Mouse (Mus musculus): ENCODE results near the gene 1700029I15Rik. TPM values are rescaled to one million over a fixed set of nuclear protein-coding genes. Genes with fewer than 3 reads are reported as not detected.

The 1700029I15Rik gene
- polyA plus RNA-seq, 1 experiment, result 2.0 TPM

GRCm38 (mm10) chr2:92432299-92433295 is 50.3 kb downstream of the 1700029I15Rik start:
- Histone ChIP-seq H3K4me1 (ENCODE audit: control insufficient read depth, insufficient read depth, insufficient read length) (no peaks in the 10 kb centered on the region; the same call in 1 of the 2 replicates), H3K27ac (ENCODE audit: insufficient read depth, low read length) (no peak overlapping the region), H3K36me3 (ENCODE audit: control insufficient read depth, insufficient read depth, low read length) (no peaks in the 10 kb centered on the region), H3K4me3 (ENCODE audit: extremely low read depth, insufficient read depth, insufficient read length) (no peak overlapping the region), H3K27me3 (ENCODE audit: control insufficient read depth, insufficient read depth, low read length) (no peaks in the 10 kb centered on the region)
- TF ChIP-seq CTCF (IDR thresholded peaks at IDR 0.05; ENCODE audit: extremely low read depth, insufficient read depth, insufficient read length, insufficient replicate concordance), result no peak
- TF ChIP-seq POLR2A (IDR thresholded peaks at IDR 0.05; ENCODE audit: low read depth, low read length), result no peak
- WGBS, result 70% methylated on average over 17 of the region's 17 CpGs
- no peak for DNase-seq (ENCODE audit: low read depth in 1 of 2, low spot score in 2 of 2)

GRCm38 (mm10) chr2:92433578-92434374 is 51.4 kb downstream of the 1700029I15Rik start, which contains the start of gene Cry2:
Cry2 (minus strand) TSS chr2:92434043.
- peak; percentile 95 to 97 for DNase-seq (ENCODE audit: low read depth in 1 of 2, low spot score in 2 of 2)
- Histone ChIP-seq H3K27ac (ENCODE audit: insufficient read depth, low read length) (peak within 1 kb of the TSS; percentile 46; the same call in 1 of the 2 replicates), H3K4me3 (ENCODE audit: extremely low read depth, insufficient read depth, insufficient read length) (peak within 1 kb of the TSS; percentile 89), H3K4me1 (ENCODE audit: control insufficient read depth, insufficient read depth, insufficient read length) (no peaks in the 10 kb centered on the region; the same call in 1 of the 2 replicates), H3K36me3 (ENCODE audit: control insufficient read depth, insufficient read depth, low read length) (no peaks in the 10 kb centered on the region), H3K27me3 (ENCODE audit: control insufficient read depth, insufficient read depth, low read length) (no peaks in the 10 kb centered on the region)
- TF ChIP-seq POLR2A (IDR thresholded peaks at IDR 0.05; ENCODE audit: low read depth, low read length) (peak; percentile 70), CTCF (IDR thresholded peaks at IDR 0.05; ENCODE audit: extremely low read depth, insufficient read depth, insufficient read length, insufficient replicate concordance) (no peak)
- WGBS, result under 1% methylated on average over 75 of the region's 76 CpGs

DNA sequence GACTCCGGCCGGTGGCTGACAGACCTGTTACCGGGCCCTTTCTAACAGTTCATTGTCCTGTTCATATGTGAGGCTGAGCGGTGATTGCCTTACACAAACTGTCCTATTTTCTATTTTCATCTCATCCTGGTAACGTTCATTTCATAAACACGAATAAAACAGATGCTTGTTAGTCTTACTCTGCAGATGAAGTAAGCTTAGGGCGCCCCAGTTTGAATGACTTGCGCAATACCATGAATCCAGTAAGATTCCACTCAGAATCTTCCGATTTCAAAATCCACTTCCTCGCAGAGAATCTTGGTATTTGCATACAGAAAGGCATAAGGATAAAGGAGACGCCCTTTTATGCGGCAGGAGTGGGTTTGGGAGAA is 52.0 kb downstream of the 1700029I15Rik start:
- peak overlapping the region; percentile 46; the same call in 1 of the 2 replicates for H3K27ac ChIP-seq (ENCODE audit: insufficient read depth, low read length)
- WGBS, result 6% methylated on average over 12 of the region's 12 CpGs
- H3K27me3 ChIP-seq (ENCODE audit: control insufficient read depth, insufficient read depth, low read length), result no peaks in the 10 kb centered on the region
- DNase-seq (ENCODE audit: low read depth in 1 of 2, low spot score in 2 of 2), result no peak
- H3K36me3 ChIP-seq (ENCODE audit: control insufficient read depth, insufficient read depth, low read length), result no peaks in the 10 kb centered on the region
- H3K4me3 ChIP-seq (ENCODE audit: extremely low read depth, insufficient read depth, insufficient read length), result peak overlapping the region; percentile 60
- no peaks in the 10 kb centered on the region; the same call in 1 of the 2 replicates for H3K4me1 ChIP-seq (ENCODE audit: control insufficient read depth, insufficient read depth, insufficient read length)
- TF ChIP-seq CTCF (IDR thresholded peaks at IDR 0.05; ENCODE audit: extremely low read depth, insufficient read depth, insufficient read length, insufficient replicate concordance) (no peak), POLR2A (IDR thresholded peaks at IDR 0.05; ENCODE audit: low read depth, low read length) (no peak)

- DNase-seq (ENCODE audit: low read depth in 1 of 2, low spot score in 2 of 2), result no peak
- WGBS, result 67% methylated on average over 6 of the region's 6 CpGs
- TF ChIP-seq CTCF (IDR thresholded peaks at IDR 0.05; ENCODE audit: extremely low read depth, insufficient read depth, insufficient read length, insufficient replicate concordance) (no peak), POLR2A (IDR thresholded peaks at IDR 0.05; ENCODE audit: low read depth, low read length) (no peak)
- no peaks in the 10 kb centered on the region; the same call in 1 of the 2 replicates for H3K4me1 ChIP-seq (ENCODE audit: control insufficient read depth, insufficient read depth, insufficient read length)
- H3K27ac ChIP-seq (ENCODE audit: insufficient read depth, low read length), result no peak overlapping the region
- H3K36me3 ChIP-seq (ENCODE audit: control insufficient read depth, insufficient read depth, low read length), result no peaks in the 10 kb centered on the region
- H3K27me3 ChIP-seq (ENCODE audit: control insufficient read depth, insufficient read depth, low read length), result no peaks in the 10 kb centered on the region
- no peak overlapping the region for H3K4me3 ChIP-seq (ENCODE audit: extremely low read depth, insufficient read depth, insufficient read length)
Measured at GRCm38 (mm10) chr2:92435023-92435422, 52.7 kb downstream of the 1700029I15Rik start.

Other genes with a start within 250 kb of the 1700029I15Rik start
- 36.9 and 47.5 TPM in 2 replicates for gene Pex16, start 7.9 kb upstream of the 1700029I15Rik start, polyA plus RNA-seq (2012; rRNA removed)
- 1.9 and 2.5 TPM in 2 replicates for gene Large2, start 7.7 kb upstream of the 1700029I15Rik start, polyA plus RNA-seq (2012; rRNA removed)
- 4.5 and 5.0 TPM in 2 replicates for gene Mapk8ip1, start 18.7 kb downstream of the 1700029I15Rik start, polyA plus RNA-seq (2012; rRNA removed)
- 8.4 and 9.4 TPM in 2 replicates for gene Cry2, start 51.5 kb downstream of the 1700029I15Rik start, polyA plus RNA-seq (2012; rRNA removed)
- gene Slc35c1, start 78.0 kb downstream of the 1700029I15Rik start, polyA plus RNA-seq (2012; rRNA removed), result 63.3 and 86.6 TPM in 2 replicates
- 20.0 and 20.7 TPM in 2 replicates for gene Chst1, start 217.2 kb downstream of the 1700029I15Rik start, polyA plus RNA-seq (2012; rRNA removed)